Mouse (Mus musculus): ENCODE measurements around the gene Gtf3c1. TPM values are rescaled to one million over a fixed set of nuclear protein-coding genes. Genes with fewer than 3 reads are reported as not detected.

The Gtf3c1 gene
- total and polyA plus RNA-seq, 3 experiments = 23.7 to 36.1 TPM; not detected in 1

- H3K79me2 ChIP-seq (ENCODE audit: control insufficient read depth, insufficient read depth, low read length, poor library complexity) = no peaks in the 10 kb centered on the region
Measured at GRCm38 (mm10) chr7:125601280-125601670, 106.3 kb downstream of the Gtf3c1 start.

GRCm38 (mm10) chr7:125600612-125601279 is 106.8 kb downstream of the Gtf3c1 start:
- Histone ChIP-seq H3K9me3 (replicated peaks; ENCODE audit: insufficient read depth, low read length) (no peaks in the 10 kb centered on the region), H3K36me3 (ENCODE audit: control insufficient read depth in 1 of 2, insufficient read depth in 2 of 2, low read length in 2 of 2) (peaks cover 0 to 2% of the 10 kb centered on the region in 2 experiments; a peak in 1 of 4 replicates), H3K9ac (ENCODE audit: control insufficient read depth, low read depth, low read length, poor library complexity, severe bottlenecking) (peak overlapping the region; percentile 3; the same call in 1 of the 2 replicates), H3K27ac (ENCODE audit: control insufficient read depth, low read depth, low read length) (no peak overlapping the region), H3K4me1 (ENCODE audit: control insufficient read depth in 1 of 2, insufficient read depth in 2 of 2, low read length in 2 of 2) (peaks cover 2 to 13% of the 10 kb centered on the region in 2 experiments), H3K79me2 (ENCODE audit: control insufficient read depth, insufficient read depth, low read length, poor library complexity) (no peaks in the 10 kb centered on the region), H3K27me3 (ENCODE audit: control insufficient read depth in 1 of 2, insufficient read depth in 2 of 2, low read length in 2 of 2) (no peaks in the 10 kb centered on the region), H3K4me3 (ENCODE audit: control insufficient read depth in 1 of 2, insufficient read depth in 1 of 2, low read depth in 2 of 2, low read length in 2 of 2) (no peak overlapping the region)
- no peak for TF ChIP-seq CHD1 (IDR thresholded peaks at IDR 0.05; ENCODE audit: low read depth, low read length)
- no peak for TF ChIP-seq SIN3A (IDR thresholded peaks at IDR 0.05; ENCODE audit: low read length)
- no peak for TF ChIP-seq MYB (IDR thresholded peaks at IDR 0.05; ENCODE audit: low read depth, low read length)
- TF ChIP-seq MXI1 (IDR thresholded peaks at IDR 0.05; ENCODE audit: low read depth, low read length) = no peak
- no peak for TF ChIP-seq USF2 (IDR thresholded peaks at IDR 0.05; ENCODE audit: borderline replicate concordance in 1 of 2, insufficient read depth in 1 of 2, low read depth in 1 of 2, low read length in 2 of 2)
- no peak for TF ChIP-seq BHLHE40 (IDR thresholded peaks at IDR 0.05; ENCODE audit: borderline replicate concordance, low read depth, low read length)
- TF ChIP-seq MYC (IDR thresholded peaks at IDR 0.05; ENCODE audit: low read depth, low read length) = no peak
- TF ChIP-seq HCFC1 (IDR thresholded peaks at IDR 0.05; ENCODE audit: low read depth, low read length) = no peak
- TF ChIP-seq TCF12 (IDR thresholded peaks at IDR 0.05; ENCODE audit: low read depth, low read length) = no peak
- no peak for TF ChIP-seq USF1 (IDR thresholded peaks at IDR 0.05; ENCODE audit: low read depth, low read length)
- TF ChIP-seq RAD21 (IDR thresholded peaks at IDR 0.05; ENCODE audit: low read depth, low read length) = no peak
- no peak for TF ChIP-seq GATA1 (IDR thresholded peaks at IDR 0.05; ENCODE audit: low read depth, low read length)
- no peak for TF ChIP-seq JUND (IDR thresholded peaks at IDR 0.05; ENCODE audit: low read depth, low read length)
- TF ChIP-seq TBP (IDR thresholded peaks at IDR 0.05; ENCODE audit: low read depth, low read length) = no peak
- TF ChIP-seq NELFE (IDR thresholded peaks at IDR 0.05; ENCODE audit: low read depth, low read length) = no peak
- no peak for TF ChIP-seq NRF1 (IDR thresholded peaks at IDR 0.05; ENCODE audit: insufficient read depth, low read depth, low read length, poor library complexity, severe bottlenecking)
- no peak for TF ChIP-seq GABPA (IDR thresholded peaks at IDR 0.05; ENCODE audit: low read depth, low read length)
- no peak for TF ChIP-seq ZNF384 (IDR thresholded peaks at IDR 0.05; ENCODE audit: low read depth, low read length)
- no peak for DNase-seq (ENCODE audit: low read depth, low spot score)

More at GRCm38 (mm10) chr7:125601280-125601670, 106.3 kb downstream of the Gtf3c1 start:
- no peak overlapping the region for H3K9ac ChIP-seq (ENCODE audit: control insufficient read depth, low read depth, low read length, poor library complexity, severe bottlenecking)
- no peak for DNase-seq (ENCODE audit: low read depth, low spot score)
- H3K4me3 ChIP-seq (ENCODE audit: control insufficient read depth in 1 of 2, insufficient read depth in 1 of 2, low read depth in 2 of 2, low read length in 2 of 2) = no peak overlapping the region
- no peaks in the 10 kb centered on the region for H3K9me3 ChIP-seq (replicated peaks; ENCODE audit: insufficient read depth, low read length)
- H3K4me1 ChIP-seq (ENCODE audit: control insufficient read depth in 1 of 2, insufficient read depth in 2 of 2, low read length in 2 of 2) = peaks cover 2 to 12% of the 10 kb centered on the region in 2 experiments
- peaks cover 0 to 2% of the 10 kb centered on the region in 2 experiments; a peak in 1 of 4 replicates for H3K36me3 ChIP-seq (ENCODE audit: control insufficient read depth in 1 of 2, insufficient read depth in 2 of 2, low read length in 2 of 2)
- TF ChIP-seq ELF1 (IDR thresholded peaks at IDR 0.05; ENCODE audit: low read depth, low read length) (no peak), ZC3H11A (IDR thresholded peaks at IDR 0.05; ENCODE audit: low read depth, low read length) (no peak), SMC3 (IDR thresholded peaks at IDR 0.05; ENCODE audit: low read depth, low read length) (no peak), NELFE (IDR thresholded peaks at IDR 0.05; ENCODE audit: low read depth, low read length) (no peak)
- H3K27ac ChIP-seq (ENCODE audit: control insufficient read depth, low read depth, low read length) = no peak overlapping the region
- no peaks in the 10 kb centered on the region for H3K27me3 ChIP-seq (ENCODE audit: control insufficient read depth in 1 of 2, insufficient read depth in 2 of 2, low read length in 2 of 2)
